Mouse (Mus musculus): ENCODE measurements around the gene Tppp.

DNA sequence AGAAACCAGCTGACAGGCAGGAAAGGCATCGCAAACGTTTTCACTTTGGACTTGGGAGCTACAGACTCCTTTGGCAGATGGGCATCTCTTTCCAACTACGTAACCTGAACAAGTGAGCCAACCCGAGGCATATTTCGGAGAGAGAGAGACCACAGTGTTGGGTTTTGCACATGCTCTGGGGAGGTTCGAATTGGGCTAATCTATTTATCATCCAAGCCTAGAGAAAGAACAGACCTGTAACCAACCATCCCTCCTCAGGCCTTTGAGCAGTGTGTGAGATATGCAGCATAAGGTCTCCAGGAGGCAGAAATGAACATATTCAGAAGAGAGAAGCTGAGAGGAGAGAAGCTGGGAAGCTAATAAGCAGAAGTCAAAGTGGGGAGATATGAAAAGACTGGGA is 8.2 kb upstream of the Tppp start:
- TF ChIP-seq POLR2A (IDR thresholded peaks at IDR 0.05; ENCODE audit: insufficient read depth, low read depth, low read length) (no peak), CTCF (IDR thresholded peaks at IDR 0.05; ENCODE audit: insufficient read depth, low read depth, low read length) (no peak)
